Mouse (Mus musculus): ENCODE measurements around the gene Limk2. TPM values are rescaled to one million over a fixed set of nuclear protein-coding genes. Genes with fewer than 3 reads are reported as not detected.

Gene Limk2
- polyA plus RNA-seq, 2 experiments from 2014 or later = 77.7 to 78.9 TPM

DNA sequence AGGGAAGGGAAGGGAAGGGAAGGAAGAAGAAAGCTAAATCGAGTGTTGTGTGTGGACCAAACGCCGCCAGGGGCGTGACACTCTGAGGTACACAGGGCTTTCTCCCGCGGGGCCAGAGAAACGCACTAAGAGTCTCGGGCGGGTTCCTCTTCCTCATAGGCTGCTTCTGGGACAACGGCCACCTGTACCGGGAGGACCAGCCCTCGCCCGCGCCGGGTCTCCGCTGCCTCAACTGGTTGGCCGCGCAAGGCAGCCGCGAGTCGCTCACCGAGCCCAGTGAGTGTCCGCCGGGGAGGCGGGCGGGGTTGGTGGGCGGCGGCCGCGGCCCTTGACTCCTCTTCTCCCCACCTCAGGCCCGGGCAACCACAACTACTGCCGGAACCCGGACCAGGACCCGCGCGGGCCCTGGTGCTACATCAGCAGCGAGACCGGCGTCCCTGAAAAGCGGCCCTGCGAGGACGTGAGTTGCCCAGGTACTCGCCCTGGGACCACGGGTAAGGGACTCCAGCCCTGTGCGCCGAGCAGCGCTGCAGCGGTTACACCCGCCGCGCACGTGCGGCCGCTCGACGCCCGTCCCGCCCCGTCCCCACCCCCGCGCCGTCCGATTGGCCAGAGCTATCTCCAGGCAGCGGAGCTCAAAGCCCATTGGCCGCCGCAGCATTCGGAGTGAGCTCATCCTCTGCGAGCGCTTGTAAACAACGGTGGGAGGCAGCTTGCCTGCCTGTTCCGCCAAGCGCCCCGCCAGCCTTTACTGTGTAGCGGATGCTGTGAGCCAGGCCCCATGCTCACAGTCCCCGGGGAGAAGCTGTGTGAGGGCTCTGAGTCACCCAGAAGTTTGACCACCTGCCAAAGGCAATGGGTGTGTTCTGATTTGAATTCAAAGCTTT lies 77.0 kb downstream of the Limk2 start:
- peak; percentile 76 for ATAC-seq

DNA sequence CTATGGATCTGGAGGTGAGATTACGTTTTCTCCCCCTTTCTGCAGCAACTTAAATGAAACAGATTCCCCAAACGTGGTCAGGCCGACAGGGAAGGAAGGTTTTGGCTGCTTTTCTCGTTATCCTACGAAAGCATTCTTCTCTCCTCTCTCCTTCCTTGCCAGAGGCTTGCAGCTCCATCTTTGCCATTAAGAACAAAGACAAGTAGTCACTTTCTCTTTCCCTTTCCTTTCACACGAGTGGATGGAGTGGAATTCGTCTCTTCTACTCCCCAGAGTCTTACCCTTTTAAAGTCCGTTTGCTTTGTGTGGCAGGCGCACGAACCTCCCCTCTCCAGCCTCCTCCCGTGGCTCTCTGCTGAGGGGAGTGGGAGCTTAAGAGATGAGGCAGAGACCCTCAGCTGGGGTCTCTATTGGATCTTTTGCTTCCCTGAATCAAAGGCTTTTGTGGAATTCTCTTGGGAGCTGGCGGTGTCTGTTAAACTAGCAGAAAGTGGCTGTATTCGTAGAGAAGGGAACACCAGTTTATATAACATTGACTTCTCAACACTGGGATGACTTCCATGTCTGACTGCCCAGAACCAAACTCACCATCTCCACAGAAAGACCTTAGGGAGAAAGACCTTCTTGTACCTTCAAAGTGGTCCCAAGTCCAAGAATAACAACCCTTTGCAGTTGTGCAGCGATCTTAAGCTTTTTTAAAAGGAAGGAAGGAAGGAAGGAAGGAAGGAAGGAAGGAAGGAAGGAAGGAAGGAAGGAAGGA lies 77.8 kb downstream of the Limk2 start:
- no peak for ATAC-seq

DNA sequence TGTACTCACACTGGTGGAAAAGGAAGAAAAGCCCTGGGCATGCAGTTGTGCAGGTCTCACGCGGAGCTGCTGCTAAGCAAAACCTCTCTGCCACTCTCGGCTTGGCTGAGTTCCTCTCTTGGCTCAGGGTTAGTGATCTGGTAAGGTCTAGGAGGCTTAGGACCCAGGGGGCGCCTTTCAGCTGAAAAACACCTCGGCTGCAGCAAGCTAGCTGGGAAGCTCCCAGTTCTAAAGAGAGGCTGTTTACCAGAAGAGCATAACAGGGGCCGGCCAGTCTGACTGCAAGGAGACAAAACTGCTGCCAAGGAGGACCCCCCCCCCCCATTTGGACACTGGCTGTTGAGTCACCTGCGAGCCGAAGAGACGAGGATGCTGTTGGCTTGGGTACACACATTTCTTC lies 78.4 kb downstream of the Limk2 start:
- peak; percentile 5 for ATAC-seq

DNA sequence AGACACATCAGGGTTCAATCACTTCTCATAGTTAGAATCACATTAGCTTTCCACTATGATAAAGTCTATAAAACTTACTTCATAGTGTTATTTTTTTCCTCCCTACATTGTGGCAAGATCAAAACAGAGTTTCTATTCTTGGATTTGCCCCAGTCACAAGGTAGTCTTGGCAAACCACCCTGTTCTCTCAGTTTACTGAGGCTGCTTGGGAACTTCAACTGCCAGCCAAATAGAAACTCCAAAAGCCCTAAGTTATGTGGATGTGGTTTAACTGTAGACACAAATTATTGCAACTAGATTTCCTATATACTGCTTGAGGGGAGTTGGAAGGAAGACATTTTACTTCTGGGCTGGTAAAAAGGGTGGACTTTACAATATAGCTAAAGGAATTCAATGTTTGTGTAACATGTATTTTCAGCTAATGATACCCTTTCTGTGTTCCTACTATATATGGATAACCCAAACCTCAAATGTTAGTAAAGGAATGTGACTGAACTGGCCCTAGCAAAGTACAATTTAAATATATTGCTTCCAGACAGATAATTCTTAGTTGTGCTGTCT lies 79.0 kb downstream of the Limk2 start, which contains the start of gene Pik3ip1:
Pik3ip1 (plus strand) TSS at position 511 of the 561 bp plus-strand sequence.
- ATAC-seq = no peak

DNA sequence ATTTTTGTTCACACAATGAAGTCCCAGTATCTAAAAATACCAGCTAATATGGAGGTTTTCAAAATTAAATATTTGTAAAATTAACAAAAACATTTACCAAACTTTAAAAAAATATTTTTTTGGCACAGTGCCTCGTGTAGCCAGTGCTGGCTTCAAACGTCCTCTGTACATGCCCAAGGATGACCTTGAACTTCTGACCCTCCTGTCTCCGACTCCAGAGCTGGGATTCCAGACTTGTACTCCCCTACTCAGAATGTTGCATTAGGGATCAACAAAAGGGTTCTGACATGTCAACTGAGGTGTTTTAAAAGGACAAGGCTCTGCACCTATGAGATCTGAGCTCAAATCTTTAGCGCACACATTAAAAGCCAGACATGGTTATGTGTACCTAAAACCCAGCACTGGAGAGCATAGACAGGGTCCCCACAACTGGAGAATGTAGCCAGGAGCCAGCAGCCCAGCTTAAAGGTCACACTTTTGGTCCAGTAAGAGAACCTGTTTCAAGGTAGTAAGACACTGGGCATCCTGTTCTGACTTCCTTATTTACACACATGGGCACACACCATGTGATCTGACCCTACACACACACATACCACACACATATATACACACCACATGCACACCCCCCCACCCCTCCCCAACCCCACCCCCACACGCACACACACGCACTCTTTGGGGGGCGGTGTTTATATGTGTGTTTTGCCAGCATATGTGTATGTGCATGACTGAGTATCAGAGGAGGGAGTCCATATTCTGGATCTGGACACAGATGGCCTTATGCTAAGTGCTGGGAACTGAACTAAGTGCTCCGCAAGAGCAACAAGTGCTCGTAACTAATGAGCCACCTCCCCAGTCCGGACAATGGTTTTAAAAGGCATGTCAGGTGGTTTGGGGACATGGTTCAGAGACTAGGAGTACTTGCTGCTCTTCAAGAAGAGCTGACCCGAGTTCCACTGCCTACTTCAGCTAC lies 79.9 kb downstream of the Limk2 start:
- ATAC-seq = no peak

- no peak for ATAC-seq
Measured at GRCm38 (mm10) chr11:3328271-3328670, 80.7 kb downstream of the Limk2 start.

GRCm38 (mm10) chr11:3318286-3318685 lies 90.7 kb downstream of the Limk2 start:
- ATAC-seq = no peak

DNA sequence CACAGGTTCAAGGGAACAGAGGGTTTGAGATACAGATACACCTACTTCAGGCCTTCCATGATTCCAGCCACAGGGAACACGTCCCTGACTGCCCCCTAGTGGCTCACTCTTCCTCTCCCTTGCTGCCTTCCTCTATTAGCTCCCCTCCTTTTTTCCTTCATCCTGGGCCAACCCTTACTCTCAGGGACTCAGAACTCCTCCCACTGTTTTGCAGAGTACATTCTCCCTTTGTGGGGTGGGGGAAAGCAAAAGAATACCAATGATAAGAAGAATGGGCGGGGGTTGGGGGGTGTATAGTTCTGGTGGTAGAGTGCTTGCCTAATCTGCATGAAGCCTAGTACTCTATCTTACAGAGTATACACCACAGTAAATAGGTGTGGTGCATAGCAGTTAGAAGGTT lies 94.8 kb downstream of the Limk2 start:
- ATAC-seq = no peak

GRCm38 (mm10) chr11:3313294-3313693 lies 95.7 kb downstream of the Limk2 start:
- ATAC-seq = peak; percentile 19

DNA sequence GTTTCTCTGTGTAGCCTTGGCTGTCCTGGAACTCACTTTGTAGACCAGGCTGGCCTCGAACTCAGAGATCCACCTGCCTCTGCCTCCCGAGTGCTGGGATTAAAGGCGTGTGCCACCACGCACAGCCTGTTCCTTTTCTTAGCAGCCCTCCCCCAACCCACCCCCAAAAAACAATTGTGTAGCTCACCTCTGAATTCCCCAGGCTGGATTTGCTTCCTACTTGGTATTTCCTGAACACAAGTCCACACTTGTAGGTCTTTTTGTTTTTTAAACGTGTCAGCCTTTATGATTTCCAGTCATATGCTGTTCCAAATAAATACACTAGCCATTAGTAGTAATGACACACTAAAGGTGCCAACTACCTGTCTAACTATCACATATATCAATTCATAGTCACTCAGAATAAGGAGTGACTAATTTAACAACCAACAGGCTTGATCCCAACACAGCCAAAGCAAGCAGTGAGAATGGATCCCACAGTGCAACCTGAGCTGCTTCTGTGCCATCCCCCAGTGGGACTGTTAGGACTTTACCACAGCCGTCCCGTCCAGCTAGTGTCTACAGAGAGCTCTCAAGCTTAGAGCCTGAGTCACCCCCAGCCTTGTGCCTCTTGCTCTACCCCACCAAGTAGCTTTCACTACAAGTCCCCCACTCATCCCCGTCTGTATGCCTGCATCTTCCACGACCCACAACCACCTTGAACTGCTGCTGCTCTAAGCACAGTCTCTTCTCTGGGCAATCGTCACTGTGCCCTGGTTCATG lies 97.2 kb downstream of the Limk2 start:
- ATAC-seq = no peak

GRCm38 (mm10) chr11:3310789-3311585 lies 98.0 kb downstream of the Limk2 start:
- ATAC-seq = no peak

DNA sequence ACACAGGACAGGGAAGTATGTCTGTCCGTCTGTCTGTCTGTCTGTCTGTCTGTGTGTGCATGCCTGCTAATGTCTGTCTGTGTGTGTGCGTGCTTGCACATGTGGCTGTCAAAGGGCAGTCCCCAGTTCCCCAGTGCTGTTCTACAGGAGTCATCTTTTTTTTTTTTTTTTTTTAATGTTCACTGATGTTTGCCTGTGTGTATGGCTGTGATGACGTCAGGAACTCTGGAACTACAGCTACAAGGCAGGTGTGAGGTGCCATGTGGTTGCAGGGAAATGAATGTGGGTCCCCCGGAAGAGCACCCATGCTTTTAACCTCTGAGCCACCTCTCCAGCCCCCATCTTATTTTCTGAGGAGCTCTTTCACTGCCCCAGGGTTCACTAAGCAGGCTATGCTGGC lies 99.1 kb downstream of the Limk2 start:
- ATAC-seq = no peak

DNA sequence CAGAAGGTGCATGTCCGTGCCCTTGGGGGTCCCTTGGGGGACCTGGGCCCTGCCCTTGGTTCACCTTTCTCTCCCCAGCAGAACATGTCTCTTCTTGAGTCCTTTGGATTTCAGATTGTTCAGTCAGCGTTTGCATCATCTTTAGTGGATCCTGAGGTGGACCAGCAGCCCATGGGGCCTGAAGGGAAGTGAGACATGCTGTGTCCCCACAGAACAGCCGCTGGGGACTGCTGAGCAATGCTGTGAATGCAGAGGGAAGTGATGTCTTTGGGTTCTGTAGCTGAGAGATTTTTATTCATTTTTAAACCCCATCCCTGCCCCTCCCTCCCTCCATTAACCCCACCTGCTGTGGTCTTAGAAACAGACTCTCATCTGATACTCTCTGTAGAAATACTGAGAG lies 101.1 kb downstream of the Limk2 start:
- ATAC-seq = no peak

DNA sequence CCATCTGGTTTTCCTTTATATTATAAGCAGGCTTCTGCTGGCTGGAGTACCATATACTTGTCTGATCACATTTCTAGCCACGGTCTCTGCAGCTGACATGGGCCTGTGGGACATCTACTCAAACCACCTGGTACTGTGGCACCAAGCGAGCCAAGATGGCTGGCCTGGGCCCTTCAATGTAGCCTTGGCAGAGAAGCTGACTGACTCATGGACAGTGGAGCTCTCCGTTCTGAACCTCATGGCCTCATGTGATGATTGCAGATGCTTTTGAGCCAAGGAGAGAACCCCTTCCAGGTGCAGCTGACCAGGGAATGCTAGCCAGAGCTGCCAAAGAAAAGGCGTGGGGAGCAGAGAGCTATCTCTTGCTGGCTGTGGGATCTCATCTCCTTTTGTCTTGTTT lies 103.2 kb downstream of the Limk2 start:
- ATAC-seq = no peak

DNA sequence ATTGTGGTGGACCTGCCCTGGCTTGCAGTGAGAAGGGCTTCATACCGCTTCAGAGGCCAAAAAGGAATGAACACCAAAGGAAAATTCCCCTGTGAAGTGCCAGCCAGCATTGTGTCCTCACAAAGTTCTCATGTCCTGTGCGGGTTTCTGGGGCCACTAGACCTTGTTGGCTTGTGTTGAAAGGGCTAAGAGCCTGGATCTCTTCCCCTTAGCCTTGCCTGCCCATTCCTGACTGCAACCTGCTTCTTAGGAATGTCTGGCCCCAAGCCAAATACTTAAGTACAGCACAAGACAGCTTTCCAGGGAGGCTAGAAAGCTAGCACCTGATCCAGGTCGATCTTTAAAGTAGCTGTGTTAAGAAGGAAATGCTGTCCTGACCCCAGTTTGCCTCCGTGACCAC lies 106.2 kb downstream of the Limk2 start:
- ATAC-seq = no peak

- ATAC-seq = no peak
Measured at GRCm38 (mm10) chr11:3302385-3302784, 106.6 kb downstream of the Limk2 start.

GRCm38 (mm10) chr11:3301075-3301474 lies 107.9 kb downstream of the Limk2 start:
- ATAC-seq = no peak

DNA sequence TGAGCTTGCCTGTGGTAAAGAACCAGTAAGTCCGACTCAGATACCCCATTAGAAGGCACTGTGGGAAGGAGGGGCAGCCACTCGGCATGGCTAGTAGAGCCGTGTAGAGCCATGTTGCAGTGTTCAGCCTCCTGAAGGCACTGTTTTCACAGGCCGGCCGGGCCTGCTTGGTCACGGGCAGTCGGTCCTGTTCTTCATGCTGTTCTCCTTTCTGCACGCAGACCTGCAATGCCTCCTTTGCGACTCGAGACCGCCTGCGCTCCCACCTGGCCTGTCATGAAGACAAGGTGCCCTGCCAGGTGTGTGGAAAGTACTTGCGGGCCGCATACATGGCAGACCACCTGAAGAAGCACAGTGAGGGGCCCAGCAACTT lies 110.2 kb downstream of the Limk2 start:
- ATAC-seq = no peak

DNA sequence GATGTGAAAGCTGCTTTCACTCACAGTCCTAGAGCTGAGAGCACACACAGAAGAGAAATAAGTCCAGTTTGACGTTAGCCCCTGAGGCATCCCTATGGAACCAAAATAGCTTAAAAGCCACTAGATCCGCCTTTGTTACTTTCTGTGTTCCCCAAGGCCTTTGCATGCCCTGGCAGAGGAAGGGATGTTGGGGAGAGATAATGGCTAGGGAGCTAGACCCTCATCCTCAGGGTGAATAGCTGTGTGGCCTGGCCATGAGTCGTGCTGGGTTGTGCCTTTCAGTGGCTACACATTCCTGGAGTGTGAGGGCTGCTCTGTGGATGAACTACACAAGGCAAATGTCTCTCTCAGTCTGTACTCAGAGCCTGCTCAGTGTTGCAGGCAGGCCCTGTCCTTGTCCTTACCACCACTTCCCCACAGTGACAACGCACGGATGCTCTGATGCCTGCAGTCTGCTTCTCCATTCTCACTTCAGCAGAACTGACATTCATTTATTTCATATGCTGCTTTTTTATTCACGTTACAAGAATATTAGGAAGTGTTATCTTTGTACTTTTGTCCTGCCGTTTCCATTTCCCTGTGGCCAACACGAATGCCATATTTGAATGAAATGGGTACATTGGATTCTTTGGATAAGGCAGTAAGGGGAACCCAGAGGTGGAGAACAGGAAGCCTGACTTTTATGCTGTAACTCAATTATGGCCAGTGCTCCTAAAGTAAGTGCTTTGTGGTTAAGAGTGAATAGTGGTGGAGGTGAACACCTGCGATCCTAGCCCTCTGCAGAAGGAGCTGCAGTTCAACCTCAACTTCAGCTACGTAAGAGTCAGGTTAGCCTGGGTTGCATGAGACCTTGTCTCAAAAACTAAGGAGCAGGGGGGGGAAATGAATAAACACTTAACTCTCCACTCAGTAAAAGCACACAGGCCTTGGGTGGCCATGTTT lies 110.8 kb downstream of the Limk2 start:
- ATAC-seq = no peak
